In genomic region chr6:47813257-47813878, GRCm38 (mm10) we compare ENCODE assay signal across 8 mouse cellular contexts. TPM values are rescaled to one million over a fixed set of nuclear protein-coding genes. Genes with fewer than 3 reads are reported as not detected.
DNase-seq lines count a peak whose midpoint lies in the region; ATAC-seq lines count a peak whose summit lies in the region.

Pdia4 (minus strand) TSS chr6:47813430.

- H3K9me3 ChIP-seq in forebrain, embryonic 14.5 days (replicated peaks; ENCODE audit: control insufficient read depth, low read length), result no peaks in the 10 kb centered on the region
- H3K9me3 ChIP-seq in neural tube, embryonic 15.5 days (replicated peaks), result no peaks in the 10 kb centered on the region

- WGBS in forebrain, embryonic 14.5 days, result under 1% methylated on average over 43 of the region's 44 CpGs
- under 1% methylated on average over 44 of the region's 44 CpGs for WGBS in neural tube, embryonic 15.5 days

- peaks cover 9% of the 10 kb centered on the region; the same call in 1 of the 2 replicates for H3K36me3 ChIP-seq in forebrain, embryonic 14.5 days (ENCODE audit: control insufficient read depth, insufficient read depth, low read length)
- H3K36me3 ChIP-seq in neural tube, embryonic 15.5 days, result peaks cover 12% of the 10 kb centered on the region

- peak within 1 kb of the TSS; percentile 85 for H3K4me3 ChIP-seq in forebrain, embryonic 14.5 days (ENCODE audit: low read depth, low read length)
- peak within 1 kb of the TSS; percentile 89 for H3K4me3 ChIP-seq in neural tube, embryonic 15.5 days (replicated peaks)

- H3K27me3 ChIP-seq in forebrain, embryonic 14.5 days (replicated peaks; ENCODE audit: control insufficient read depth, insufficient read depth, low read length), result no peaks in the 10 kb centered on the region
- no peaks in the 10 kb centered on the region for H3K27me3 ChIP-seq in neural tube, embryonic 15.5 days (replicated peaks)

- intact Hi-C loops in heart, postnatal 14 days (cut with DNase I), result no loop called here

- ATAC-seq in forebrain, embryonic 14.5 days, result peak; percentile 100
- peak; percentile 99 for ATAC-seq in neural tube, embryonic 15.5 days (ENCODE audit: low FRiP score)

- peak; percentile 100 for DNase-seq in ES-CJ7 (ENCODE audit: low read depth, low spot score)
- peak; percentile 94 for DNase-seq in cerebellum, adult 11 months
- DNase-seq in forebrain, embryonic 14.5 days (ENCODE audit: low spot score), result peak; percentile 99
- peak; percentile 97 to 98 for DNase-seq in heart, postnatal 14 days
- DNase-seq in layer of hippocampus, adult 11-12 months (ENCODE audit: low spot score), result peak; percentile 97
- peak; percentile 100 for DNase-seq in lung, adult 18-20 months
- peak; percentile 99 for DNase-seq in testis, postnatal 14 days (ENCODE audit: low spot score)

- peak within 1 kb of the TSS; percentile 91 for H3K9ac ChIP-seq in forebrain, embryonic 14.5 days (ENCODE audit: low read length)
- peak within 1 kb of the TSS; percentile 97 for H3K9ac ChIP-seq in neural tube, embryonic 15.5 days (replicated peaks)

- H3K4me1 ChIP-seq in forebrain, embryonic 14.5 days (ENCODE audit: control insufficient read depth, insufficient read depth, low read length), result peaks cover 21% of the 10 kb centered on the region
- H3K4me1 ChIP-seq in neural tube, embryonic 15.5 days, result peaks cover 36% of the 10 kb centered on the region

- peak within 1 kb of the TSS; percentile 91 for H3K27ac ChIP-seq in forebrain, embryonic 14.5 days (ENCODE audit: low read depth, low read length)
- peak within 1 kb of the TSS; percentile 94 for H3K27ac ChIP-seq in neural tube, embryonic 15.5 days (replicated peaks)

- H3K4me2 ChIP-seq in forebrain, embryonic 14.5 days (ENCODE audit: low read length), result peak within 1 kb of the TSS; percentile 86
- peak within 1 kb of the TSS; percentile 74 for H3K4me2 ChIP-seq in neural tube, embryonic 15.5 days

RNA-seq across cellular contexts. Expression of gene Pdia4, which starts in this region (rescaled TPM):
- 136 and 157 TPM in 2 replicates for polyA plus RNA-seq in forebrain, embryonic 14.5 days (2014; fragmentation: Nextera tagmentation; extraction: Ambion mirVana)
- total RNA-seq in heart, postnatal 14 days (2021), result 10 to 100 TPM; 36.5 to 45.0 TPM
- polyA plus RNA-seq in neural tube, embryonic 15.5 days (2015; fragmentation: Nextera tagmentation; extraction: Ambion mirVana), result 147 and 177 TPM in 2 replicates

Comparison
In these comparisons a context has a peak if more than half of its experiments do, and no peak if none do; other contexts are left out.
1. Peak in every context shown above with its lines: DNase-seq, ATAC-seq, H3K4me3 ChIP-seq and H3K27ac ChIP-seq.